Mouse (Mus musculus) limb, embryonic 13.5 days (tissue): ENCODE results near the gene Inafm2. TPM values are rescaled to one million over a fixed set of nuclear protein-coding genes. Genes with fewer than 3 reads are reported as not detected.

Experiments
- ATAC-seq: fragments of 200-750 bp; cut with Nextera tagmentation; 2 replicates; pipeline ENCODE4 v1.8.0; 2017; ENCODE audit warnings: low read depth, moderate number of reproducible peaks, moderate TSS enrichment; ENCODE audit not compliant: low FRiP score
- H3K27ac ChIP-seq: fragments of 300-500 bp; sonication (generic); 2 replicates; pipeline ENCODE4 v1.5.1; 2015; ENCODE audit warnings: inconsistent platforms, mild to moderate bottlenecking, moderate library complexity
- H3K27me3 ChIP-seq: fragments of 300-500 bp; sonication (generic); 2 replicates; pipeline ENCODE4 v1.6.1; 2015; ENCODE audit warnings: mild to moderate bottlenecking, inconsistent platforms
- H3K36me3 ChIP-seq: fragments of 300-500 bp; sonication (generic); 2 replicates; pipeline ENCODE4 v1.6.1; 2015; ENCODE audit warnings: inconsistent platforms, mild to moderate bottlenecking, moderate library complexity
- H3K4me1 ChIP-seq: fragments of 300-500 bp; sonication (generic); 2 replicates; pipeline ENCODE4 v1.6.1; 2015; ENCODE audit warnings: inconsistent platforms
- H3K4me2 ChIP-seq: fragments of 300-500 bp; sonication (generic); replicated peaks from 2 replicates; pipeline ENCODE4 v1.6.1; 2015; ENCODE audit warnings: inconsistent platforms, mild to moderate bottlenecking, moderate library complexity
- H3K4me3 ChIP-seq: fragments of 300-500 bp; sonication (generic); 2 replicates; pipeline ENCODE4 v1.5.1; 2015; ENCODE audit warnings: moderate library complexity, mild to moderate bottlenecking, inconsistent platforms
- H3K9ac ChIP-seq: fragments of 300-500 bp; sonication (generic); 2 replicates; pipeline ENCODE4 v1.6.1; 2015; ENCODE audit warnings: mild to moderate bottlenecking, inconsistent platforms
- H3K9me3 ChIP-seq: fragments of 300-500 bp; sonication (generic); 2 replicates; pipeline ENCODE4 v1.6.1; 2016; ENCODE audit warnings: inconsistent platforms
- WGBS: fragments of 180-500 bp; shearing (Covaris S2); methylation state at CpG from one replicate; pipeline ENCODE4 v1.1.7; 2015; 5-methylcytosine and 5-hydroxymethylcytosine counted together
- polyA plus RNA-seq: library from polyadenylated mRNA; unstranded; fragments of >200 nt; fragmentation: Nextera tagmentation; extraction: Ambion mirVana; gene quantifications from 2 replicates; pipeline ENCODE4 v1.2.1, GENCODE M21; 2015

Inafm2 gene
- polyA plus RNA-seq, 1 experiment from 2014 or later: 21.1 TPM

DNA sequence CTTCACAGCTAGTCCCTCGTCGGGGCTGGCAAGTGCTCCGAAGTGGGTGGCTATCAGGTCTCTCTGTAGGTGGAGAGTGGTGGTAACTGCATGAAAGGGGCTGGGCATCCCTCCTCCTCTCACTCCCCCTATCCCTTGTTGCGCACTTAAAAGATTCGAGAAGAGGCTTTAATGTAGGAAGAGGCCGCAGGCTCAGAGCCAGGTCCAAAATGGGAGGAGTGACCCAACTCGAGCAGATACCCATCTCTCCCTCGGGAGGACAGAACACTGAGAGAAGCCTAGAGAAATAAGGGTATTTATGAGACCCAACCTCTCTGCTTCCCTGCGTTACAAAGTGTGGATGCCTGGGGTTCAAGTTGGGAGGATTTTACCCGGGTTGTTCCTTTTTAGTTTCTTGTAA lies 33.5 kb downstream of the Inafm2 start:
- Histone ChIP-seq H3K9me3 (no peaks in the 10 kb centered on the region), H3K4me2 (peak overlapping the region; percentile 73), H3K9ac (no peak overlapping the region; the same call in 1 of the 2 replicates), H3K36me3 (no peaks in the 10 kb centered on the region), H3K4me1 (peaks cover 10% of the 10 kb centered on the region), H3K27ac (no peak overlapping the region), H3K4me3 (peak overlapping the region; percentile 43), H3K27me3 (peaks cover 17% of the 10 kb centered on the region)
- 7% methylated on average over 10 of the region's 10 CpGs for WGBS
- ATAC-seq: peak; percentile 6; the same call in 1 of the 2 replicates

DNA sequence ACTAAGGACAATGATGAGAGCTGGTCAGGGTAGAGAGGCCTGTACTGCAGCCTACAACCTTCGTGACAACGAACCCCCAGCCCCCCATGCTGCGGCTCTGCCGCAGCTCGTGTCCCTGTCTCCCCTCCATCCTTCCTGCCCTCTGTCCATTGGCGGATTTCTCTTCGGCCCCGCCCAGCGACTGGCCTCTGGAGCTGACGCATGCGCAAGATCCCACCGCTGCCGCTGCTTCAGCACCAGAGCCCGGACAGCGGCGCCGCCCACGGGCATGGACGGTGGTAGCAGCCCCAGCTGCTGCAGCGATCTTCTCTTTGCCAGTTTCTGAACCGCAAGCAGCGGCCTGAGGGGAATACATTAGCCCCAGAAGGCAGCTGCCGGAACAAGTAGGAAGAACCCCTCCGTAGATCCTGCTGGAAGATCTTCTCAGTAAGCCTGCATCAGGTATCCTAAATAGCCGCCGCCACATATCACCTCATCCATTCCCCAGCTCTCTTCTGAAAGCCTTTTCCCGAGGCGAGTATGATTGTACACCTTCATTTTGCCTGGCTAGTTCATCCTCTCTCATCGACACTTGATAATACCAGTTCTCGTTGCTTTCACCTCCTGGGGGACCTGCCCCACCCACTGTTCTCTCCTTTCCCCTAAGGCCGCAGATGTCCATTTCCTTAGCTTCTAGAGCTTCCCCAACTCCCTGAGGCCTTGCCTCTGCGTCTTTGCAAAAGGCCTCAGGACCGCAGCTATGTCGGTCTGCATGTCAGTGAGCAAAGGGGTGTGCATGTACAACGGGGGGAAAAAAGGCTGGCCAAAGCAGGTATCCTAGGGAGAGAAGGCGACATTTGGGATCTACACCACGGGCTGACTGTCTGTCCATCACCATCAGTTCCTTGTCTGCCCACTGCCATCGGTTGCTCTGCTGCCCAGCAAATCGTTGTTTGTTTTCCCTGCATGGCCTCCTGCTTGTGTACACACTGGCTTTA lies 34.2 kb downstream of the Inafm2 start, which contains the start of gene Disp2:
Gene Disp2, plus strand, starts transcription at position 216 of the 977 bp plus-strand sequence.
- WGBS: 12% methylated on average over 39 of the region's 39 CpGs
- peaks cover 17% of the 10 kb centered on the region for H3K27me3 ChIP-seq
- H3K36me3 ChIP-seq: no peaks in the 10 kb centered on the region
- H3K4me1 ChIP-seq: peaks cover 10% of the 10 kb centered on the region
- H3K4me3 ChIP-seq: peak within 1 kb of the TSS; percentile 43
- H3K4me2 ChIP-seq: peak within 1 kb of the TSS; percentile 73
- H3K27ac ChIP-seq: no peak within 1 kb of the TSS
- H3K9me3 ChIP-seq: no peaks in the 10 kb centered on the region
- no peak within 1 kb of the TSS; the same call in 1 of the 2 replicates for H3K9ac ChIP-seq
- ATAC-seq: peak; percentile 90

DNA sequence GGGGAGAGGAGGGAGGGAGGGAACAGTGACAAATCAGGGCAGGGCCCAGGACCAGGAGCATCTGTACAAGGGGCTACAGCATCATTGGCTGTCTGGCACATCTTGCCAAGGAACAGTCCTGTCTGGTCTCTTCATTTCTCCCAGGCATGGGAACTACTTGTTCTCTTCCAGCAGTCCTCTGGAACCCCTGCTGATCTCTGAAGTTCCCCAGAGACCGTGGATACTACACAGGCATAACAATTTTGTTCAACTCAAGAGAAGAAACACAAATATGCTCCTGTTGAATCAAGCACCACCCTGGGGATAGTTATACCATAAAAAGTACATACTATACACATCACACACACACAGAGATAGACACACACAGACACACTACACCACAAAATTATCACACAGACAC lies 35.6 kb downstream of the Inafm2 start:
- H3K36me3 ChIP-seq: no peaks in the 10 kb centered on the region
- H3K27ac ChIP-seq: no peak overlapping the region

DNA sequence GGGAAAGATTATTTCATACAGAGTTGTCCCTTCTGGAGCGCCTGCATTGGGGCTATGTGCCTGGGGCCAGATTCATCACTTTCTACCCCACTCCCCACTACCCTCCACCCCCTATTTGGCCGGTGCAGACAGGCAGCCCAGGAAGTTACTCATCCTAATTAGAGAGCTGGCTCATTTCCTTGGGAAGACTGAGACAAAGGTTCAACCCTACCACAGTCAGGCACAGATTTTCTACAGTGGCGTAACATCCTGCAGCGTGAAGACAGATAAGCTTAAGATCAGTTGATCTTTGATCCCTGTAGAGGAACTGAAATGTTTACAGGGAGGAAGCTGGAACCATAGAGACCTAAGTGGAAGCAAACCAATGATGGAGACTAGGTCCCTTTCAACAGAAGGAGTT lies 36.7 kb downstream of the Inafm2 start:
- Histone ChIP-seq H3K27me3 (peaks cover 19% of the 10 kb centered on the region; the same call in 1 of the 2 replicates), H3K4me3 (no peak overlapping the region), H3K36me3 (no peaks in the 10 kb centered on the region), H3K9ac (no peak overlapping the region), H3K4me2 (no peak overlapping the region), H3K27ac (no peak overlapping the region), H3K4me1 (peaks cover 10% of the 10 kb centered on the region), H3K9me3 (no peaks in the 10 kb centered on the region)
- ATAC-seq: no peak
- 57% methylated on average over 4 of the region's 4 CpGs for WGBS

More for the DNA sequence above, 35.6 kb downstream of the Inafm2 start:
- H3K4me1 ChIP-seq: peaks cover 10% of the 10 kb centered on the region
- 52% methylated on average over 1 of the region's 1 CpGs for WGBS
- peaks cover 17% of the 10 kb centered on the region for H3K27me3 ChIP-seq
- no peak overlapping the region for H3K4me3 ChIP-seq
- no peak overlapping the region for H3K9ac ChIP-seq
- no peak for ATAC-seq
- H3K9me3 ChIP-seq: no peaks in the 10 kb centered on the region
- no peak overlapping the region for H3K4me2 ChIP-seq

DNA sequence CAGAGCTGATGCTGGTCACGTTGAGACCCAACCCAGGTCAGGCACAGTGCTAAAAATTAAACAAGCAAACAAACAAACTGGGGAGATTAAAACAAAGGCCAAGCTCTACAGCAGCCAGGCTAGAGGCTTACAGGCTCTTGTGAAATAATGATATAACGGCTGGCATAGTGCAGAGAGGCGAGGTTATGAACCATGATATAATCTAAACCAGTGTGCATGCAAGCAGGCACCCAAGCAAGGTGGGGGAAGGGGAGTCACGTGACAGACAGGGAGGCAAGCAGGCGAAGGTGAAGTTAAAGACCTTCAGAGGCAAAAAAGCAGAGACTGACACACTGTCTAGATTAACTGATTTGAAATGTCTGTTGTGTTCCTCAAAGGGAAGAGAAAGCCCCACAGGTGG lies 37.5 kb downstream of the Inafm2 start:
- no peak overlapping the region for H3K4me3 ChIP-seq

DNA sequence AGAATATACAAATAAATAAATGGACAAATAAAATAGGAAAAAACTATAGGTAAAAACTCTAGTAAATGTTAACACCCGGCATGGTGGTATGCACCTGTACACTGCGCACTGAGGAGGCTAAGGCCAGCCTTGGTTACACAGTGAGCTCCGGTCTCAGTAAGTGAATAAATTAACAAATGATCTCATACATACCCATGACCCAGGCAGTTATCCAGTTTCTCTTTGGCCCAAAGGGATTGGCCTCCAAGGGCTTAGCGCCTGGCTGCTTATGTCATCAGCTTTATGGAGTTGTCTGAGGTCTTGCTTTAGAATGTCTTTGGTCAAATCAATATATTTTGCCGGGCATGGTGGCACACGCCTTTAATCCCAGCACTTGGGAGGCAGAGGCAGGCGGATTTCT lies 38.1 kb downstream of the Inafm2 start:
- H3K36me3 ChIP-seq: no peaks in the 10 kb centered on the region
- H3K27ac ChIP-seq: no peak overlapping the region
- peaks cover 10% of the 10 kb centered on the region for H3K4me1 ChIP-seq
- peaks cover 25% of the 10 kb centered on the region; the same call in 1 of the 2 replicates for H3K27me3 ChIP-seq
- WGBS: 90% methylated on average over 7 of the region's 7 CpGs
- H3K4me3 ChIP-seq: no peak overlapping the region
- no peak overlapping the region for H3K9ac ChIP-seq
- H3K9me3 ChIP-seq: no peaks in the 10 kb centered on the region
- no peak for ATAC-seq
- no peak overlapping the region for H3K4me2 ChIP-seq

More for the DNA sequence above, 37.5 kb downstream of the Inafm2 start:
- no peak for ATAC-seq
- no peak overlapping the region for H3K9ac ChIP-seq
- peaks cover 10% of the 10 kb centered on the region for H3K4me1 ChIP-seq
- WGBS: 50% methylated on average over 5 of the region's 5 CpGs
- H3K27me3 ChIP-seq: peaks cover 21% of the 10 kb centered on the region; the same call in 1 of the 2 replicates
- H3K9me3 ChIP-seq: no peaks in the 10 kb centered on the region
- H3K4me2 ChIP-seq: no peak overlapping the region
- no peak overlapping the region for H3K27ac ChIP-seq
- no peaks in the 10 kb centered on the region for H3K36me3 ChIP-seq

DNA sequence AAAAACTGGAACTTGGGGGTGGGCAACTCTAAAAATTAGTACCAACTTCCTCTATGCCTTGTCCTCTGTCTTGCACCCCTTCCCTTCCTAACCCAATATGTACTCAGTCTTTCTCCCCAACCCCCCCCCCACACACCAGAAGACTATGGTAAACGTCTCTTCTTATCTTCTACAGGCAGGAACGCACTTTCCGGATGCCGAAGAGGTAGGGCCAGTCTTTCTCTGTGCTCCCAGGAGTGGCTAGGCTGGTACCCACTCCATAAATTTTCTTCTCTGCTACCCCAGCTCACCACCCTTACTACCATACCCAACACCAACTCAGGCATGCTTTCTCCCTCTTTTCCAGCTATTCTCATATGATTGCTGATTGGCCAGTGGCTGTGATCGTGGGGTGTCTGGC lies 41.0 kb downstream of the Inafm2 start:
- peaks cover 37% of the 10 kb centered on the region for H3K27me3 ChIP-seq

DNA sequence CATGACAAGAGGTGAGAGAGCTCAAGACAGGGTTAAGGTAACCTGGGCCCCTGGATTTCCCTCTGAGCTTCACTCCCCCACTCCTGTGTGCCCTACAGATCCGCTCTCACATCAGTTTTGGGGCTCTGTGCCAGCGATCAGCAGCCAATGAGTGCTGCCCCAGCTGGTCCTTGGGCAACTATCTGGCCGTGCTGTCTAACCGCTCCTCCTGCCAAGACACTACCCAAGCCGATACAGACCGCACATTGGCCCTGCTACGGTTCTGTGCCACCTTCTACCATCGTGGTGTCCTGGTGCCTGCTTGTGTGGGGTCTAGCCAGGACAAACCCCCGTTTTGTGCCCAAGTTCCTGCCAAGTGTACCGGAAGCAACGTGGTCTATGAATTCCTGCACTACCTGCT lies 43.9 kb downstream of the Inafm2 start:
- H3K9ac ChIP-seq: no peak overlapping the region
- no peak for ATAC-seq
- WGBS: 92% methylated on average over 11 of the region's 11 CpGs

More for the DNA sequence above, 41.0 kb downstream of the Inafm2 start:
- no peak overlapping the region for H3K4me2 ChIP-seq
- H3K36me3 ChIP-seq: no peaks in the 10 kb centered on the region
- 86% methylated on average over 5 of the region's 5 CpGs for WGBS
- H3K4me1 ChIP-seq: peaks cover 5% of the 10 kb centered on the region
- H3K9me3 ChIP-seq: no peaks in the 10 kb centered on the region
- H3K4me3 ChIP-seq: no peak overlapping the region
- no peak overlapping the region for H3K9ac ChIP-seq
- no peak overlapping the region for H3K27ac ChIP-seq
- no peak for ATAC-seq

DNA sequence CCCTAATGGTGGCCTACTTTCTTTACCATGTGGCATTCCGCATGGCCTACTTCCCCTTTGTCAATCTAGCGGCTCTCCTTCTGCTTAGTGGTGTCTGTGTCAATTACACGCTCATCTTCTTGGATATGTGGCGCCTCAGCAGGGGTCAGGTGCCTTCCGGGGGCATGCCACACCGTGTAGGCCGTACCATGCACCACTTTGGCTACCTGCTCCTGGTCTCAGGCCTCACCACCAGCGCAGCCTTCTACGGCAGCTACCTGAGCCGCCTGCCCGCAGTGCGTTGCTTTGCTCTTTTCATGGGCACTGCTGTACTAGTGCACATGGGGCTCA lies 44.6 kb downstream of the Inafm2 start:
- Histone ChIP-seq H3K4me1 (peaks cover 5% of the 10 kb centered on the region), H3K27me3 (peaks cover 48% of the 10 kb centered on the region), H3K27ac (no peak overlapping the region), H3K36me3 (no peaks in the 10 kb centered on the region), H3K4me2 (peak overlapping the region; percentile 54), H3K4me3 (peak overlapping the region; percentile 20; the same call in 1 of the 2 replicates), H3K9me3 (no peaks in the 10 kb centered on the region), H3K9ac (no peak overlapping the region)
- 60% methylated on average over 12 of the region's 12 CpGs for WGBS
- no peak; the same call in 1 of the 2 replicates for ATAC-seq

More for the DNA sequence above, 43.9 kb downstream of the Inafm2 start:
- no peak overlapping the region for H3K27ac ChIP-seq
- no peak overlapping the region for H3K4me3 ChIP-seq
- peaks cover 47% of the 10 kb centered on the region for H3K27me3 ChIP-seq
- H3K9me3 ChIP-seq: no peaks in the 10 kb centered on the region
- H3K4me1 ChIP-seq: peaks cover 5% of the 10 kb centered on the region
- H3K4me2 ChIP-seq: no peak overlapping the region
- no peaks in the 10 kb centered on the region for H3K36me3 ChIP-seq

DNA sequence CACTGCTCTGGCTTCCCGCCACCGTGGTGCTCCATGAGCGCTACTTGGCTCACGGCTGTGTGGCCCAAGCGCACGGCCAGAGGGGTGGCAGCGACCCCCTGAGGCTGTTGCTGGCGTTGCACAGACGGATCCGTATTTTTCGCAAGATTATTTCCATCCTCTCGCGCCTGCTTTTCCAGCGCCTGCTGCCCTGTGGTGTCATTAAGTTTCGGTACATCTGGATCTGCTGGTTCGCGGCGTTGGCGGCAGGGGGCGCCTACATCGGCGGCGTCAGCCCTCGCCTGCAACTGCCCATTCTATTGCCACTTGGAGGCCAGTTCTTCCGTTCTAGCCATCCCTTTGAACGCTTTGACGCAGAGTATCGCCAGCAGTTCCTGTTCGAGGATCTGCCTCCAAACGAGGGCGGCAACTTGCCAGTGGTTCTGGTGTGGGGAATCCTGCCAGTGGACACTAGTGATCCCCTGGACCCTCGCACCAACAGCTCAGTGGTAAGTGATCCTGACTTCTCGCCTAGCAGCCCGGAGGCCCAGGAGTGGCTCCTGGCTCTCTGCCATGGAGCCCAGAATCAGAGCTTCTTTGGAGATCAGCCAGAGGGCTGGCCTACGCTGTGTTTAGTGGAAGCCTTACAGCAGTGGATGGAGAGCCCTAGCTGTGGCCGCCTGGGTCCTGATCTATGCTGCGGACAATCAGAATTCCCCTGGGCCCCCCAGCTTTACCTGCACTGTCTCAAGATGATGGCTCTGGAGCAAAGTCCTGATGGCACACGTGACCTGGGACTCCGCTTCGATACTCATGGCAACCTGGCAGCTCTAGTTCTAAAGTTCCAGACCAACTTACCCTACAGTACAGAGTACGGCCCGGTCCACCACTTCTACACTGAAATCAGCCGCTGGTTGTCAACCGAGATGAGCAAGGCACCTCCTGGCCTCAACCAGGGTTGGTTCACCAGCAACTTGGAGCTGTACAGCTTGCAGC lies 45.3 kb downstream of the Inafm2 start:
- Histone ChIP-seq H3K9me3 (no peaks in the 10 kb centered on the region), H3K27me3 (peaks cover 48% of the 10 kb centered on the region), H3K4me2 (peak overlapping the region; percentile 54), H3K4me3 (peak overlapping the region; percentile 20; the same call in 1 of the 2 replicates), H3K9ac (no peak overlapping the region), H3K27ac (no peak overlapping the region), H3K4me1 (peaks cover 5% of the 10 kb centered on the region), H3K36me3 (no peaks in the 10 kb centered on the region)
- ATAC-seq: peak; percentile 65; the same call in 1 of the 2 replicates
- WGBS: 26% methylated on average over 44 of the region's 44 CpGs

DNA sequence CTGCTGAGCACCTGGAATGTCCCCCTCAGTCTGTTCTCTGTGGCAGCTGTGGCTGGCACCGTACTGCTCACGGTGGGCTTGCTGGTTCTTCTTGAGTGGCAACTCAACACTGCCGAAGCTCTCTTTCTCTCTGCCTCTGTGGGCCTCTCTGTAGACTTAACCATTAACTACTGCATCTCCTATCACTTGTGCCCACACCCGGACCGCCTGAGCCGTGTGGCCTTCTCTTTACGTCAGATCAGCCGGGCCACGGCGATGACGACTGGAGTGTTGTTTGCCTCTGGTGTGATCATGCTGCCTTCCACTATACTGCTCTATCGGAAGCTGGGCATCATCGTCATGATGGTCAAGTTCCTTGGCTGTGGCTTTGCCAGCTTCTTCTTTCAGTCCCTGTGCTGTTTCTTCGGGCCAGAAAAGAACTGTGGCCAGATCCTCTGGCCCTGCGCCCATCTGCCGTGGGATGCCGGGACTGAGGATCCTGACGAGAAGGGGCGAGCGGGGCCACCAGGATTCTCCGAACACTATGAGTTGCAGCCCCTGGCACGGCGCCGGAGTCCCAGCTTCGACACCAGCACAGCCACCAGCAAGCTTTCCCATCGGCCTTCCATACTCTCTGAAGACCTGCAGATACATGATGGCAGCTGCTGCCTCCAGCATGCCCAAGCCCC lies 46.2 kb downstream of the Inafm2 start:
- Histone ChIP-seq H3K4me3 (no peak overlapping the region), H3K9ac (no peak overlapping the region), H3K4me1 (peaks cover 5% of the 10 kb centered on the region), H3K36me3 (no peaks in the 10 kb centered on the region), H3K9me3 (no peaks in the 10 kb centered on the region), H3K4me2 (no peak overlapping the region), H3K27ac (no peak overlapping the region), H3K27me3 (peaks cover 47% of the 10 kb centered on the region)
- no peak for ATAC-seq
- WGBS: 95% methylated on average over 26 of the region's 26 CpGs
